Mouse (Mus musculus) midbrain, embryonic 14.5 days (tissue): ENCODE results near the gene Gm7879. TPM values are rescaled to one million over a fixed set of nuclear protein-coding genes. Genes with fewer than 3 reads are reported as not detected.

Experiments used
- ATAC-seq: fragments of 200-750 bp; cut with Nextera tagmentation; 2 replicates; pipeline ENCODE4 v1.8.0; 2017; ENCODE audit warnings: moderate number of reproducible peaks, moderate library complexity; ENCODE audit not compliant: low FRiP score, low TSS enrichment
- DNase-seq: peaks from one replicate; pipeline ENCODE4 v3.0.0-alpha.2; 2015
- H3K27ac ChIP-seq: fragments of 300-500 bp; sonication (generic); replicated peaks from 2 replicates; pipeline ENCODE4 v1.5.1; 2014; ENCODE audit warnings: mild to moderate bottlenecking, low read depth, low read length, moderate library complexity
- H3K27me3 ChIP-seq: fragments of 300-500 bp; sonication (generic); 2 replicates; pipeline ENCODE4 v1.6.1; 2014; ENCODE audit warnings: low read length, control low read depth, mixed read lengths; ENCODE audit not compliant: control insufficient read depth, insufficient read depth
- H3K36me3 ChIP-seq: fragments of 300-500 bp; sonication (generic); 2 replicates; pipeline ENCODE4 v1.6.1; 2014; ENCODE audit warnings: low read length, control low read depth; ENCODE audit not compliant: control insufficient read depth, insufficient read depth
- H3K4me1 ChIP-seq: fragments of 300-500 bp; sonication (generic); 2 replicates; pipeline ENCODE4 v1.6.1; 2014; ENCODE audit warnings: mild to moderate bottlenecking, antibody characterized with exemption, low read length, control low read depth; ENCODE audit not compliant: control insufficient read depth, insufficient read depth
- H3K4me2 ChIP-seq: fragments of 300-500 bp; sonication (generic); 2 replicates; pipeline ENCODE4 v1.6.1; 2014; ENCODE audit warnings: mild to moderate bottlenecking, low read length, moderate library complexity
- H3K4me3 ChIP-seq: fragments of 300-500 bp; sonication (generic); replicated peaks from 2 replicates; pipeline ENCODE4 v1.5.1; 2014; ENCODE audit warnings: low read depth, low read length
- H3K9ac ChIP-seq: fragments of 300-500 bp; sonication (generic); replicated peaks from 2 replicates; pipeline ENCODE4 v1.6.1; 2014; ENCODE audit warnings: mild to moderate bottlenecking, low read length, moderate library complexity
- H3K9me3 ChIP-seq: fragments of 300-500 bp; sonication (generic); 2 replicates; pipeline ENCODE4 v1.6.1; 2016; ENCODE audit warnings: low read length, control low read depth, mixed read lengths; ENCODE audit not compliant: control insufficient read depth
- WGBS: fragments of 180-500 bp; shearing (Covaris S2); extraction: QIAGEN DNeasy Blood & Tissue Kit; methylation state at CpG from one replicate; pipeline ENCODE4 v1.1.7; 2014; 5-methylcytosine and 5-hydroxymethylcytosine counted together
- polyA plus RNA-seq: library from polyadenylated mRNA; unstranded; fragments of >200 nt; fragmentation: Nextera tagmentation; extraction: Ambion mirVana; gene quantifications from 2 replicates; pipeline ENCODE4 v1.2.1, GENCODE M21; 2014

Gene Gm7879
- polyA plus RNA-seq, 1 experiment from 2014 or later = not detected

- 33% methylated on average over 4 of the region's 4 CpGs for WGBS
- DNase-seq (peak; percentile 56), ATAC-seq (no peak)
- Histone ChIP-seq H3K27ac (no peak overlapping the region), H3K9me3 (no peaks in the 10 kb centered on the region), H3K9ac (no peak overlapping the region), H3K36me3 (no peaks in the 10 kb centered on the region), H3K4me2 (no peak overlapping the region), H3K4me1 (no peaks in the 10 kb centered on the region), H3K4me3 (no peak overlapping the region), H3K27me3 (no peaks in the 10 kb centered on the region)
These were observed 11.0 kb downstream of the Gm7879 start for GRCm38 (mm10) chr5:43923933-43924332.

GRCm38 (mm10) chr5:43927729-43928128, 14.8 kb downstream of the Gm7879 start:
- DNase-seq = no peak
- H3K36me3 ChIP-seq = no peaks in the 10 kb centered on the region

GRCm38 (mm10) chr5:43933269-43933668, 20.3 kb downstream of the Gm7879 start:
- no peak for DNase-seq

More at GRCm38 (mm10) chr5:43927729-43928128, 14.8 kb downstream of the Gm7879 start:
- Histone ChIP-seq H3K4me3 (no peak overlapping the region), H3K9me3 (no peaks in the 10 kb centered on the region), H3K27ac (no peak overlapping the region), H3K4me2 (no peak overlapping the region), H3K4me1 (no peaks in the 10 kb centered on the region), H3K9ac (no peak overlapping the region), H3K27me3 (no peaks in the 10 kb centered on the region)
- no peak for ATAC-seq

DNA sequence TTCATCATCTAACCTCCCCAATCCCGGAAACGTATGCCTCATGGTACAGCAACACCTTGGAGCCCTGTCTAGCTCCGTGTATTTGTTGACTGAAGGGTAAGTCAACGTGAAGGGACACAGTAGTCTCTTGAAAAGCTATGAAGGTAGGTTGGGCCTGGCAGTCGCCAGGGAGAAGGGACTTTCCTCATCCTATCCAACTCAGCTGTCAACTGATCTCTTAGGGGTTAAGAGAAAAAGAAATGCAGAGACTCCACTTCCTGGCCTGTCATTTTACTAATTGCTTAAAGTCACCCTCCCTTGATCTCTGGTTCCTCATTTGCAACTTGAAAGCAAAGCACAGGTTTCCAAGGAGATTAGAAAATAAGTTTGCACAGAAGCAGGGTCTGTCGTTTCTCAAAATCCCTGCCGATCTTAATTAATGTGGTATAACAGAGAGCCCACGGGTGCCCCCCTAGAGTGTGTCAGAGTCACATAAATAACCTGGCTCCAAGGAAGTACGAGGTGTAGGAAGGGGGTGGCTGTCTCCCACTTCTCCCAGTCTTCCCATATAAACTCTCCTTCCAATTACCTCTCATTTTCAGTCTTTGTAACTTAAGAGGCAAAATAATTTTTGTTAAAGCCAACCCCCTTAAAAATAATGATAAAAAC, 34.5 kb downstream of the Gm7879 start:
- Histone ChIP-seq H3K4me1 (peaks cover 10% of the 10 kb centered on the region; the same call in 1 of the 2 replicates), H3K9ac (no peak overlapping the region), H3K9me3 (no peaks in the 10 kb centered on the region), H3K4me3 (peak overlapping the region; percentile 36), H3K4me2 (peak overlapping the region; percentile 67), H3K36me3 (no peaks in the 10 kb centered on the region), H3K27ac (no peak overlapping the region), H3K27me3 (no peaks in the 10 kb centered on the region)
- peak; percentile 53 for ATAC-seq
- 40% methylated on average over 9 of the region's 9 CpGs for whole genome bisulfite sequencing
- DNase-seq = peak; percentile 8

More at GRCm38 (mm10) chr5:43933269-43933668, 20.3 kb downstream of the Gm7879 start:
- no peak overlapping the region for H3K9ac ChIP-seq
- 45% methylated on average over 2 of the region's 2 CpGs for WGBS
- H3K4me2 ChIP-seq = no peak overlapping the region
- ATAC-seq = no peak
- H3K36me3 ChIP-seq = no peaks in the 10 kb centered on the region
- H3K9me3 ChIP-seq = no peaks in the 10 kb centered on the region
- H3K27ac ChIP-seq = no peak overlapping the region
- no peaks in the 10 kb centered on the region for H3K27me3 ChIP-seq
- no peaks in the 10 kb centered on the region for H3K4me1 ChIP-seq
- H3K4me3 ChIP-seq = no peak overlapping the region

DNA sequence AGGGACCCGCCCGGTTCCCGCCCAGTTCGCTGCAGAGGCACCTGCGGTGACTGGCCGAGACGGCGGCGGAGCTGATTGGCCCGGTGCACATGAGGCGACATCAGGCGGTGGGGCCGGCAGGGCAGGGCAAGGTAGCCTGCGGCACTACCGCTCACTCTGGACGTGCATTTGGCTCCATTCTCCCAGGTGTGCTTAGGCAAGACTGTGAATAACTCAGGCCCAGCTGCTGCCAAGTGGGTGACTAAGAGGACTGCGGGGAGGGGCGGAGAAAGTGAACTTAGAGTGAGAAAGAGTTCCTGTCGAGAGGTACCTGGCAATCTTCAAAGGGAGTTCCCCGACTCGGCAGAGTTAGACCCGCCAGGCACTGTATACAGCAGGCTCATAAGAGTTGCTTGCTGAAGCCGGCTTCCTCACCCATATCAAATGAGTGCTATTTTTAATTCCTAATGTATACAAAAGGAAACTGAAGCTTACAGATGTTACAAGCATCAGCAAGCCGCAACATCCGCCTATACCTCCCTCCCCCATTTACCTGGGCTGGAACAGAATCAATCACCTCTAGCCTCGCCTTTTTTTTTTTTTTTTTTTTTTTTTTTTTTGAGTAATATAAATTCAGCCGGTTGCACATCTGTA, 35.3 kb downstream of the Gm7879 start:
- Histone ChIP-seq H3K9ac (0 out of 2 replicates have a peak overlapping the region, but pooled peaks have one; percentile 9), H3K9me3 (no peaks in the 10 kb centered on the region), H3K4me2 (peak overlapping the region; percentile 67), H3K4me3 (peak overlapping the region; percentile 36), H3K27ac (no peak overlapping the region), H3K27me3 (no peaks in the 10 kb centered on the region), H3K4me1 (peaks cover 10% of the 10 kb centered on the region; the same call in 1 of the 2 replicates), H3K36me3 (no peaks in the 10 kb centered on the region)
- ATAC-seq = peak; percentile 75
- peak; percentile 55 for DNase-seq
- 3% methylated on average over 27 of the region's 27 CpGs for WGBS

GRCm38 (mm10) chr5:43948748-43949275, 35.9 kb downstream of the Gm7879 start:
- Histone ChIP-seq H3K36me3 (no peaks in the 10 kb centered on the region), H3K9me3 (no peaks in the 10 kb centered on the region), H3K4me2 (peak overlapping the region; percentile 67), H3K4me3 (no peak overlapping the region), H3K4me1 (peaks cover 10% of the 10 kb centered on the region; the same call in 1 of the 2 replicates), H3K9ac (peak overlapping the region; percentile 9; the same call in 1 of the 2 replicates), H3K27ac (no peak overlapping the region), H3K27me3 (no peaks in the 10 kb centered on the region)
- WGBS = 2% methylated on average over 8 of the region's 8 CpGs
- ATAC-seq (no peak), DNase-seq (peak; percentile 30)

DNA sequence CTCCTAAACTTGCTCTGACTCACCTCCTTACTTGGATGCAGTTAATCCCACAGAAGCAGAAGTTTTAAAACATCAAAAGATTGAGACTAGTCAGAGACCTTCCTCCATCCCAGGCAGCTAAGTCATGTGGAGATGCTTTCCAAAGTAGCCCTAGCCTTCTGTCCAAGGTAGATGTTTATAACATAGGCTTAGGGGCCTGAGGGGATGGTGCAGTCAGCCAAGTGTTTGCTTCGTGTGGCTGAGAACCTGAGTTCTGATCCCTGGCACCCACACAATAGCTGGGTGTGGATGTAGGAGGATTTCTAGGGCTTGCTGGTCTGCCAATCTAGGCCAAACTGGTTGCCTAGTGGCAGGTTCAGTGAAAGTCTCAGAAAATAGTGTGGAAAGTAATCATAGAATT, 40.3 kb downstream of the Gm7879 start:
- 65% methylated on average over 1 of the region's 1 CpGs for WGBS
- ATAC-seq = no peak

DNA sequence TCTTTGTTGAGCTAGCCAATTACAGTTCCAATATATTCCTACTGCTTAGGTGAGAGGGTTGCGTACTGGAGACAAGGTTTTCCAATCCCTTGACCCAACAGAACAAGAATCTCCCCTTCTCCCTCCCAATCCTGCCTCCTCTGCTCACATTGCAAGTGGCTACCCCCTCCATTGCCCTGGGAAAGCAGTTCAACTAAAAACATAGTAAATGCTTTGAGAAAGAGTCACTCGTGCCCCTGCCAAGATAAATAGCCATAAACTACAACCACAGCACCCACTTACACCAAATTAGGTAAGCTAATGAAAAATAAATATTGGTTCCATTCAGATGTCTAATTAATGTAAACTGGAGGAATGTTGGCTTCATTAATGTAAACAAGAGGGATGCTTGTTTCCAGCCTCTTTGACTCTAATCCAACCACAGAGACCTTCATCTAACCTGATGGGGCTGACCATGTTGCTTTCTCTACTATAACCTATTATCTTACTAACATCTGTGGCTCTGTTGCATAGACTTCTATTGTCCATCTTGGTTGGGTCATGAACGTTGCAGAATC, 47.0 kb downstream of the Gm7879 start:
- Histone ChIP-seq H3K36me3 (no peaks in the 10 kb centered on the region), H3K4me1 (no peaks in the 10 kb centered on the region), H3K27me3 (no peaks in the 10 kb centered on the region), H3K27ac (no peak overlapping the region), H3K9me3 (no peaks in the 10 kb centered on the region), H3K9ac (no peak overlapping the region), H3K4me3 (no peak overlapping the region), H3K4me2 (no peak overlapping the region)
- no peak for DNase-seq
- WGBS = 85% methylated on average over 3 of the region's 3 CpGs
- no peak for ATAC-seq

More for the DNA sequence above, 40.3 kb downstream of the Gm7879 start:
- Histone ChIP-seq H3K27ac (no peak overlapping the region), H3K4me3 (no peak overlapping the region), H3K36me3 (no peaks in the 10 kb centered on the region), H3K27me3 (no peaks in the 10 kb centered on the region), H3K9me3 (no peaks in the 10 kb centered on the region), H3K4me2 (no peak overlapping the region), H3K9ac (no peak overlapping the region), H3K4me1 (peaks cover 2% of the 10 kb centered on the region; the same call in 1 of the 2 replicates)
- DNase-seq = no peak
